Mouse (Mus musculus) kidney, adult 2 months (tissue): ENCODE measurements around the gene Eno2.

Experiments
- CTCF ChIP-seq: fragments of 200-500 bp; conservative IDR thresholded peaks from 2 replicates; pipeline ENCODE4 v1.5.1; 2011; ENCODE audit warnings: low read depth, mild to moderate bottlenecking, control low read depth, low read length, moderate library complexity, mixed read lengths; ENCODE audit not compliant: insufficient read depth, insufficient read length
- POLR2A ChIP-seq: fragments of 200-500 bp; IDR thresholded peaks from one replicate; pipeline ENCODE4 v1.6.1; 2011; ENCODE audit warnings: low read depth, low read length, control low read depth

- TF ChIP-seq CTCF (peak; percentile 99), POLR2A (no peak)
Measured at GRCm38 (mm10) chr6:124759259-124759658, 10.2 kb downstream of the Eno2 start.
